Mouse (Mus musculus) kidney, adult 2 months (tissue): ENCODE results near the gene Rem1.

Experiments
- CTCF ChIP-seq: fragments of 200-500 bp; conservative IDR thresholded peaks from 2 replicates; pipeline ENCODE4 v1.5.1; 2011; ENCODE audit warnings: low read depth, mild to moderate bottlenecking, control low read depth, low read length, moderate library complexity, mixed read lengths; ENCODE audit not compliant: insufficient read depth, insufficient read length
- POLR2A ChIP-seq: fragments of 200-500 bp; IDR thresholded peaks from one replicate; pipeline ENCODE4 v1.6.1; 2011; ENCODE audit warnings: low read depth, low read length, control low read depth

DNA sequence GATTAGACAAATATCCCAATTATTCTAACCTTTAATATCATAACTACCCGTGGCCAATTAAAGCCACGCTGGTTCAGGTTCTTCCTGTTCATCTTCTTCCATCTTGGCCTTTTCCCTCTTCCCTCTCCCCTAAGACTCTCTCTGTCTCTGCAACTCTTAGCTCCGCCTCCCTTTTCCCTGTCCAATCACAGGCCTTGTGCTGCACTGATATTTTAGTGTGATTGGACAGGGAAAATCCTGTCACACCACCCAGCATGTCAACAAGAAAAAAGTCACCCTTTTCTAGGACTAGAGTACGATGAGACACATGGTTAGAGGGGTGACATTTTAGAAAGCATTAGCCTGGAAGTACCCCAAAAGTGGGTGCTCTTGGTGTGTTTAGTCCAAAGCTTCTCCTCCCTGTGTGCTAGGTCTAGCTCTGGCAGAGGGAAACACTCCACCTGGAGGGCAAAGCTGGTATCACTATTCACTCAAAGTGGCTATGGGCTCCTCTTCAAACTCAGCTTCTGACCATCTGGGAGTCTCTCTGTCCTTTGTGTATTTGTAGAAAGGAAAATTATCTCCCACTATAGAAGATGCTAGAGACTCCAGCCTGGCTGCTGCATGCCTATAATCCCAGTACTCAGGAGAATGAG is 39.7 kb upstream of the Rem1 start:
- TF ChIP-seq CTCF (peak; percentile 57; the same call in 1 of the 2 replicates), POLR2A (no peak)
